Mouse (Mus musculus) limb, embryonic 11.5 days (tissue): Measurements from ENCODE around the gene Il22ra2. TPM values are rescaled to one million over a fixed set of nuclear protein-coding genes. Genes with fewer than 3 reads are reported as not detected.

Source experiments
- ATAC-seq: fragments of 200-750 bp; cut with Nextera tagmentation; 2 replicates; pipeline ENCODE4 v1.8.0; 2017; ENCODE audit warnings: low read depth; ENCODE audit not compliant: insufficient number of reproducible peaks, low FRiP score, low TSS enrichment
- DNase-seq: peaks from one replicate; pipeline ENCODE4 v3.0.0-alpha.2; 2015; ENCODE audit warnings: low spot score
- H3K27ac ChIP-seq: fragments of 300-500 bp; sonication (generic); replicated peaks from 2 replicates; pipeline ENCODE4 v1.5.1; 2014; ENCODE audit warnings: low read depth, mild to moderate bottlenecking, low read length
- H3K27me3 ChIP-seq: fragments of 300-500 bp; sonication (generic); 2 replicates; pipeline ENCODE4 v1.6.1; 2014; ENCODE audit warnings: mild to moderate bottlenecking, low read length, mixed read lengths; ENCODE audit not compliant: control insufficient read depth, insufficient read depth
- H3K36me3 ChIP-seq: fragments of 300-500 bp; sonication (generic); 2 replicates; pipeline ENCODE4 v1.6.1; 2014; ENCODE audit warnings: mild to moderate bottlenecking, low read length, moderate library complexity, mixed read lengths; ENCODE audit not compliant: control insufficient read depth, insufficient read depth
- H3K4me1 ChIP-seq: fragments of 300-500 bp; sonication (generic); 2 replicates; pipeline ENCODE4 v1.6.1; 2014; ENCODE audit warnings: low read length, mixed read lengths; ENCODE audit not compliant: control insufficient read depth, insufficient read depth
- H3K4me2 ChIP-seq: fragments of 300-500 bp; sonication (generic); 2 replicates; pipeline ENCODE4 v1.6.1; 2014; ENCODE audit warnings: low read depth, mild to moderate bottlenecking, moderate library complexity; ENCODE audit not compliant: severe bottlenecking
- H3K4me3 ChIP-seq: fragments of 300-500 bp; sonication (generic); 2 replicates; pipeline ENCODE4 v1.5.1; 2014; ENCODE audit warnings: low read depth, low read length
- H3K9ac ChIP-seq: fragments of 300-500 bp; sonication (generic); 2 replicates; pipeline ENCODE4 v1.6.1; 2014; ENCODE audit warnings: mild to moderate bottlenecking, low read length
- H3K9me3 ChIP-seq: fragments of 300-500 bp; sonication (generic); 2 replicates; pipeline ENCODE4 v1.6.1; 2016; ENCODE audit warnings: low read length; ENCODE audit not compliant: control insufficient read depth
- WGBS: fragments of 180-500 bp; shearing (Covaris S2); extraction: QIAGEN DNeasy Blood & Tissue Kit; methylation state at CpG from one replicate; pipeline ENCODE4 v1.1.7; 2014; 5-methylcytosine and 5-hydroxymethylcytosine counted together
- polyA plus RNA-seq: library from polyadenylated mRNA; unstranded; fragments of >200 nt; fragmentation: Nextera tagmentation; extraction: Ambion mirVana; gene quantifications from 2 replicates; pipeline ENCODE4 v1.2.1, GENCODE M21; 2014

Il22ra2 gene
- polyA plus RNA-seq, 1 experiment from 2014 or later = not detected

DNA sequence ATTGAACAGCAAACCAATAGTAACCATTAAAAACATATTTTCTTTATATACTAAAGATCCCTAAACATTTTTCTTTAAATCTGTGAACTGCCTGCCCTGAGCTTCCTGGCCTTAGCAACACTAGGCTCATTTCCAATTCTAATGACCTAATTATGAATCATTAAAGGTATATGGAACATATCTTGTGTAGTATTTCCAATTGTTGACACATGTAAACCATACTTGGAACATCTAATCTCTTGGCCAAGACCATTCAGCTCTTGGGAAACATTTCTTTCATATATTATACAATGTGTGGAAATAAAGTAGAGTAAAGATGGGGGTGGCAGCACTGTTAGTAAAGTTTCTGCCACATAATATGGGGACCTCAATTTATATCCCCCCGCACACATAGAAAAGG is 17.8 kb downstream of the Il22ra2 start:
- WGBS = 96% methylated on average over 1 of the region's 1 CpGs
- no peaks in the 10 kb centered on the region for H3K36me3 ChIP-seq
- no peaks in the 10 kb centered on the region for H3K4me1 ChIP-seq
- H3K27ac ChIP-seq = no peak overlapping the region
- no peak for ATAC-seq
- no peaks in the 10 kb centered on the region for H3K9me3 ChIP-seq
- no peak overlapping the region for H3K9ac ChIP-seq
- DNase-seq = no peak
- no peak overlapping the region for H3K4me2 ChIP-seq
- no peaks in the 10 kb centered on the region for H3K27me3 ChIP-seq
- no peak overlapping the region for H3K4me3 ChIP-seq

DNA sequence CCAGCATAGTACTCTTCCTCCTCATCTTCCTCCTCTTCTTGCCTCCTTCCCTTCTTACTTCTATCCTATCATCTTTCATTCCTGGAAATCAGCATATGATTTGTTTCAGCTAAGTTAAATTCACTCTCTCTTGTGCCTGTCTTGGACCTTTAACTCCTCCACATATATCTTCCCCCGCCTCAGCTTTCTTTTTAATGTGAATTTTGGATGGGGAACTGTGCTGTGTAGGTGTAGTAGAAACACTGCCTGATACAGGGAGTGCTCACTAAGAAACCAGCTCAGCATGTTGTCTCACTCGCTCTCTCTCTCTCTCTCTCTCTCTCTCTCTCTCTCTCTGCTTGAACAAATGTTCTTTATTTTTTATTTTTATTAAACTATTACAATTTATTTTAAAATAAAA is 23.3 kb downstream of the Il22ra2 start:
- no peak for ATAC-seq
- 89% methylated on average over 2 of the region's 2 CpGs for WGBS

DNA sequence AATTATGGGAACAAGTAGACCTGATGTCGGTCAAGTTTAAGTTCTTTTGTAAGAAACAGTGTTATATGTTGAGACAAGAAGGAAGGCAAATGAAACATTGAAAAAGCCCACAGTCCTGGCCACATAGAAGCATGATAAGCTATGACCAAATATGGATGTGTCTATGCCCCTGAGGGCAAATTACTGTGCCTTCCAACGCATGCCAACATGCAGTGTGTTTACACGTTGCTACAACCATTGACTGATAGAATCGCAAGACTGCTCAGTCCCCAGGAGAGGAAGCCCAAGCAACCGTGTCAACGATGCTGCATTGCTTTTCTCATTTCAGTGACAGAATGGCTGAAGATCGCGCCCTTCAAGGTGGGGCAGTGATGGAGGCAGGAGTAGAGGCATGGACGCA is 35.6 kb downstream of the Il22ra2 start:
- Histone ChIP-seq H3K4me3 (no peak overlapping the region), H3K27me3 (no peaks in the 10 kb centered on the region), H3K9me3 (no peaks in the 10 kb centered on the region), H3K36me3 (no peaks in the 10 kb centered on the region), H3K4me1 (no peaks in the 10 kb centered on the region), H3K9ac (no peak overlapping the region), H3K4me2 (no peak overlapping the region), H3K27ac (no peak overlapping the region)
- WGBS = 94% methylated on average over 9 of the region's 9 CpGs
- DNase-seq = no peak
- ATAC-seq = no peak

More for the DNA sequence above, 23.3 kb downstream of the Il22ra2 start:
- Histone ChIP-seq H3K4me1 (no peaks in the 10 kb centered on the region), H3K4me3 (no peak overlapping the region), H3K27ac (no peak overlapping the region), H3K9ac (no peak overlapping the region), H3K4me2 (no peak overlapping the region), H3K27me3 (no peaks in the 10 kb centered on the region), H3K36me3 (no peaks in the 10 kb centered on the region), H3K9me3 (no peaks in the 10 kb centered on the region)
- DNase-seq = no peak

DNA sequence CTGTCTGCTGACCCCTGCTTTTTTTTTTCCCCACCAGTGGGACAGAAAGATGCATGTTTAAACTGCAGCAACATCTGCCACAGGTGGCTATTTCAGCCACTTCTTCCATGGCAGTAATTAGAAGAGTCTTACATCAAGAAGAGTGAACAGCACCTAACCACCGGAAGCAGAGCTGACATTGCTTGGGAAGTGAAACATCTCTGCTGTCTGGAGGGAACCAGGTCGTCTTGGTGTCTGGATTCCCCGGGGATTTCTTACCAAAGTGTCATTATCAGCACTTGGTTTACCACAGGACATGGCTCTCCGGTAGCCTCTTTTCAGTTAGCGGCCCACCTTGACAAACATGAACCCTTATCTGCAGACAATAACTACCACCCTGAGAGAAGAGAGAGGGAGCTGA is 38.2 kb downstream of the Il22ra2 start:
- Histone ChIP-seq H3K27ac (no peak overlapping the region), H3K4me1 (no peaks in the 10 kb centered on the region), H3K9ac (no peak overlapping the region), H3K4me3 (no peak overlapping the region), H3K27me3 (no peaks in the 10 kb centered on the region), H3K9me3 (no peaks in the 10 kb centered on the region), H3K36me3 (no peaks in the 10 kb centered on the region), H3K4me2 (no peak overlapping the region)
- WGBS = 85% methylated on average over 5 of the region's 5 CpGs
- DNase-seq = no peak
- no peak for ATAC-seq

DNA sequence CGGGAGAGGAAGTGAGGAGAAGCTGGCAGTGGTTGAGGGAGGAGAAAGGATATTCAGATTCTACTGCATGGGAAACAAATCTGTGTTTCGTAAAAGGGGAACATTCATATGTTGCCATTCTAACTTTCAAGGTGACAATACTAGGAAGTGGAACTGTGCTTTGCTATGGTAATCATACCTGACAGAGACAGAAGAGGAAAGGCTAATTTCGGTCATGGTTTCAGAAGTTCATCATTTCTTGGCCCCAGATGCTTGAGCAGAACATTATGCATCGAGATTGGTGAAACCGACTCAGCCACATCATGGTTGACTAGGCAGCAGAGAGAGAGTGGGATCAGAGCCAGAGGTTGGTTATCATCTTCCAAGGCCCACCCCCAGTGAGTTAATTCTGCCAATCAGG is 47.2 kb downstream of the Il22ra2 start:
- no peak overlapping the region for H3K9ac ChIP-seq
- no peak overlapping the region for H3K4me2 ChIP-seq
- DNase-seq (no peak), ATAC-seq (no peak)
- no peaks in the 10 kb centered on the region for H3K27me3 ChIP-seq
- H3K27ac ChIP-seq = no peak overlapping the region
- no peaks in the 10 kb centered on the region for H3K9me3 ChIP-seq
- 84% methylated on average over 5 of the region's 5 CpGs for WGBS
- H3K36me3 ChIP-seq = no peaks in the 10 kb centered on the region
- no peaks in the 10 kb centered on the region for H3K4me1 ChIP-seq
- no peak overlapping the region for H3K4me3 ChIP-seq

DNA sequence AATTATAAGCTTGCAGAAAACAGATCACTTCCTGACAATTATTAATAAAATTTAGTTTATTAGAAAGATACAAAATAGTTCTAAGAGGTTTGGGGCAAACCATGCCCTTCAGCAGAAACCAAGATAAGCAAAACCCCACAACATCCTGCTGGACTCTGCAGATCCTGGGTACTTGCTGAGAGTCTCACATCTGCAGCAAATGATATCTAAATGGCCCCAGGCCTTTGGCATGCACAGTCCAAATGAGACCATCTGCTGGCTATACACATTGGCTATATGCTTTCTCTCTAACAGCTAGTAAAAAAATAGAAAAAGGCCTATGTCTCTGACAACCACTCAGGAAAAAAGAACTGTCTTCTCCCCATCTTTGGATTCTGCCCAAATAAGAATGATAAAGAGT is 50.2 kb downstream of the Il22ra2 start:
- no peak for ATAC-seq
- Histone ChIP-seq H3K9ac (no peak overlapping the region), H3K27ac (no peak overlapping the region), H3K4me3 (no peak overlapping the region), H3K36me3 (no peaks in the 10 kb centered on the region), H3K9me3 (no peaks in the 10 kb centered on the region), H3K4me1 (no peaks in the 10 kb centered on the region), H3K27me3 (no peaks in the 10 kb centered on the region), H3K4me2 (no peak overlapping the region)
- DNase-seq = no peak

DNA sequence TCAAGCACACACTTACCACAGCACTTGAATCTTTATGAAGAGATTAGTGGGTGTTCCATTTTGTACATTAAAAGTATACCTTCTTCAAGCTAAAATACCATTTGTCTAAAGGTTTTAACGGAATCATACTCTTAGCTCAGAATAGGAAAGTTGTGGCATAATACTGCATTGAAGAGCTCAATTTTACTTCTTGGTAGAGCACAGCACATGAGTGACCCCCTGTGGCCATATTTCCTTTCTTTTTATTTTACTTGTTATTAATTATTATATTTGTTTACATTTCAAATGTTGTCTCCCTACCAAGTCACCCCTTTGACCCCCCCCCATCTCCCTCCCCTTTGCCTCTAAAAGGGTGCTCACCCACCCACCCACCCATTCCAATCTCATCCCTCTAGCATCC is 51.3 kb downstream of the Il22ra2 start:
- ATAC-seq (no peak), DNase-seq (no peak)
- H3K4me3 ChIP-seq = no peak overlapping the region
- no peaks in the 10 kb centered on the region for H3K4me1 ChIP-seq
- 83% methylated on average over 1 of the region's 1 CpGs for WGBS
- no peak overlapping the region for H3K4me2 ChIP-seq
- H3K27ac ChIP-seq = no peak overlapping the region
- no peaks in the 10 kb centered on the region for H3K27me3 ChIP-seq
- no peaks in the 10 kb centered on the region for H3K36me3 ChIP-seq
- H3K9ac ChIP-seq = no peak overlapping the region
- no peaks in the 10 kb centered on the region for H3K9me3 ChIP-seq

Other genes with a start within 250 kb of the Il22ra2 start
- 33.0 and 37.6 TPM in 2 replicates for gene Ifngr1, start 30.0 kb upstream of the Il22ra2 start, polyA plus RNA-seq
- gene Il20ra, start 90.6 kb downstream of the Il22ra2 start, polyA plus RNA-seq = 0.09 TPM in 1 of 2 replicates, not detected in the other
- gene Slc35d3, start 229.5 kb downstream of the Il22ra2 start, polyA plus RNA-seq = 0.85 and 0.89 TPM in 2 replicates